Mouse (Mus musculus): ENCODE data around the gene Zfp362.

- no peak for TF ChIP-seq CTCF (IDR thresholded peaks at IDR 0.05)
- no peak for TF ChIP-seq EP300 (IDR thresholded peaks at IDR 0.05)
Observed at GRCm38 (mm10) chr4:128740878-128741277, 65.0 kb downstream of the Zfp362 start.
